Mouse (Mus musculus): ENCODE measurements around the gene Azi2.

Gene Azi2

GRCm38 (mm10) chr9:118083834-118084233, 43.5 kb downstream of the Azi2 start:
- no peak for DNase-seq

GRCm38 (mm10) chr9:118099395-118099794, 59.1 kb downstream of the Azi2 start:
- DNase-seq: no peak

GRCm38 (mm10) chr9:118100484-118100883, 60.2 kb downstream of the Azi2 start:
- no peak for DNase-seq

- DNase-seq: no peak
These were observed 61.5 kb downstream of the Azi2 start for GRCm38 (mm10) chr9:118101802-118102201.

GRCm38 (mm10) chr9:118108527-118109011, 68.3 kb downstream of the Azi2 start:
- DNase-seq: no peak

GRCm38 (mm10) chr9:118109697-118110359, 69.5 kb downstream of the Azi2 start:
- DNase-seq: no peak

- no peak for DNase-seq
These were observed 70.0 kb downstream of the Azi2 start for GRCm38 (mm10) chr9:118110360-118110710.
